Mouse (Mus musculus) intestine, postnatal 0 days (tissue): ENCODE measurements around the gene Tmem115. TPM values are rescaled to one million over a fixed set of nuclear protein-coding genes. Genes with fewer than 3 reads are reported as not detected.

Experiments
- ATAC-seq: fragments of 200-750 bp; cut with Nextera tagmentation; 2 replicates; pipeline ENCODE4 v1.8.0; 2017; ENCODE audit warnings: mild to moderate bottlenecking, moderate TSS enrichment, moderate library complexity
- H3K27ac ChIP-seq: fragments of 300-500 bp; sonication (generic); 2 replicates; pipeline ENCODE4 v1.5.1; 2014; ENCODE audit warnings: mild to moderate bottlenecking, low read depth, low read length, moderate library complexity
- H3K27me3 ChIP-seq: fragments of 300-500 bp; sonication (generic); replicated peaks from 2 replicates; pipeline ENCODE4 v1.6.1; 2014; ENCODE audit warnings: low read length, mixed read lengths; ENCODE audit not compliant: control insufficient read depth, insufficient read depth
- H3K36me3 ChIP-seq: fragments of 300-500 bp; sonication (generic); 2 replicates; pipeline ENCODE4 v1.6.1; 2014; ENCODE audit warnings: mild to moderate bottlenecking, moderate library complexity; ENCODE audit not compliant: control insufficient read depth, insufficient read depth
- H3K4me1 ChIP-seq: fragments of 300-500 bp; sonication (generic); replicated peaks from 2 replicates; pipeline ENCODE4 v1.6.1; 2014; ENCODE audit warnings: antibody characterized with exemption, low read length, mixed read lengths; ENCODE audit not compliant: control insufficient read depth, insufficient read depth
- H3K4me2 ChIP-seq: fragments of 300-500 bp; sonication (generic); replicated peaks from 2 replicates; pipeline ENCODE4 v1.6.1; 2014; ENCODE audit warnings: low read depth, mild to moderate bottlenecking, moderate library complexity
- H3K4me3 ChIP-seq: fragments of 300-500 bp; sonication (generic); 2 replicates; pipeline ENCODE4 v1.5.1; 2014; ENCODE audit warnings: low read depth, low read length
- H3K9ac ChIP-seq: fragments of 300-500 bp; sonication (generic); 2 replicates; pipeline ENCODE4 v1.6.1; 2014; ENCODE audit warnings: mild to moderate bottlenecking, low read depth, low read length
- H3K9me3 ChIP-seq: fragments of 300-500 bp; sonication (generic); 2 replicates; pipeline ENCODE4 v1.6.1; 2016; ENCODE audit warnings: mixed run types; ENCODE audit not compliant: control insufficient read depth
- CTCF ChIP-seq: sonication (generic); IDR thresholded peaks from 2 replicates; pipeline ENCODE4 v1.5.1; 2016; ENCODE audit warnings: low read depth, mild to moderate bottlenecking, control low read depth, antibody characterized with exemption, moderate library complexity
- WGBS: fragments of 180-500 bp; shearing (Covaris S2); extraction: QIAGEN DNeasy Blood & Tissue Kit; methylation state at CpG from one replicate; pipeline ENCODE4 v1.1.7; 2014; 5-methylcytosine and 5-hydroxymethylcytosine counted together
- polyA plus RNA-seq: library from polyadenylated mRNA; unstranded; fragments of >200 nt; fragmentation: Nextera tagmentation; extraction: Ambion mirVana; gene quantifications from 2 replicates; pipeline ENCODE4 v1.2.1, GENCODE M21; 2015

Gene Tmem115
- 36.3 and 38.0 TPM in 2 replicates for polyA plus RNA-seq

GRCm38 (mm10) chr9:107533791-107534407 lies at the start of gene Tmem115:
Tmem115 (plus strand) TSS chr9:107533945.
- Histone ChIP-seq H3K36me3 (peaks cover 14% of the 10 kb centered on the region), H3K27me3 (no peaks in the 10 kb centered on the region), H3K9ac (peak within 1 kb of the TSS; percentile 93), H3K27ac (peak within 1 kb of the TSS; percentile 77), H3K4me2 (peak within 1 kb of the TSS; percentile 93), H3K4me3 (peak within 1 kb of the TSS; percentile 86), H3K4me1 (peaks cover 13% of the 10 kb centered on the region), H3K9me3 (no peaks in the 10 kb centered on the region)
- ATAC-seq, result peak; percentile 97
- under 1% methylated on average over 48 of the region's 48 CpGs for WGBS
- peak; percentile 51 for TF ChIP-seq CTCF

GRCm38 (mm10) chr9:107484302-107484701 lies 49.4 kb upstream of the Tmem115 start:
- no peak for TF ChIP-seq CTCF
- no peaks in the 10 kb centered on the region for H3K9me3 ChIP-seq
- no peaks in the 10 kb centered on the region for H3K4me1 ChIP-seq
- no peaks in the 10 kb centered on the region for H3K27me3 ChIP-seq
- WGBS, result 77% methylated on average over 17 of the region's 17 CpGs
- no peaks in the 10 kb centered on the region for H3K36me3 ChIP-seq
- no peak overlapping the region for H3K9ac ChIP-seq
- ATAC-seq, result no peak
- no peak overlapping the region for H3K27ac ChIP-seq
- no peak overlapping the region for H3K4me2 ChIP-seq
- no peak overlapping the region for H3K4me3 ChIP-seq

- no peak overlapping the region for H3K4me2 ChIP-seq
- H3K36me3 ChIP-seq, result no peaks in the 10 kb centered on the region
Observed at GRCm38 (mm10) chr9:107484766-107485165, 49.0 kb upstream of the Tmem115 start.

GRCm38 (mm10) chr9:107486086-107486485 lies 47.7 kb upstream of the Tmem115 start:
- H3K9ac ChIP-seq, result no peak overlapping the region
- H3K27me3 ChIP-seq, result no peaks in the 10 kb centered on the region
- H3K4me2 ChIP-seq, result no peak overlapping the region
- no peak overlapping the region for H3K4me3 ChIP-seq
- H3K9me3 ChIP-seq, result no peaks in the 10 kb centered on the region
- ATAC-seq, result no peak
- H3K4me1 ChIP-seq, result no peaks in the 10 kb centered on the region
- no peaks in the 10 kb centered on the region for H3K36me3 ChIP-seq
- no peak for TF ChIP-seq CTCF
- 74% methylated on average over 10 of the region's 10 CpGs for WGBS
- no peak overlapping the region for H3K27ac ChIP-seq

More at GRCm38 (mm10) chr9:107484766-107485165, 49.0 kb upstream of the Tmem115 start:
- Histone ChIP-seq H3K27ac (no peak overlapping the region), H3K9ac (no peak overlapping the region), H3K4me3 (no peak overlapping the region), H3K27me3 (no peaks in the 10 kb centered on the region), H3K4me1 (no peaks in the 10 kb centered on the region), H3K9me3 (no peaks in the 10 kb centered on the region)
- TF ChIP-seq CTCF, result no peak
- no peak for ATAC-seq
- whole genome bisulfite sequencing, result 81% methylated on average over 6 of the region's 6 CpGs

GRCm38 (mm10) chr9:107486507-107487225 lies 47.1 kb upstream of the Tmem115 start:
- H3K27me3 ChIP-seq, result no peaks in the 10 kb centered on the region
- no peak for TF ChIP-seq CTCF
- no peak overlapping the region for H3K27ac ChIP-seq
- no peaks in the 10 kb centered on the region for H3K4me1 ChIP-seq
- no peaks in the 10 kb centered on the region for H3K9me3 ChIP-seq
- no peaks in the 10 kb centered on the region for H3K36me3 ChIP-seq
- no peak for ATAC-seq
- no peak overlapping the region for H3K9ac ChIP-seq
- WGBS, result 61% methylated on average over 6 of the region's 6 CpGs
- H3K4me3 ChIP-seq, result no peak overlapping the region
- H3K4me2 ChIP-seq, result no peak overlapping the region

- no peak for TF ChIP-seq CTCF
- Histone ChIP-seq H3K4me1 (no peaks in the 10 kb centered on the region), H3K27ac (no peak overlapping the region), H3K9ac (no peak overlapping the region), H3K9me3 (no peaks in the 10 kb centered on the region), H3K27me3 (no peaks in the 10 kb centered on the region), H3K4me3 (no peak overlapping the region), H3K36me3 (no peaks in the 10 kb centered on the region), H3K4me2 (no peak overlapping the region)
- WGBS, result 47% methylated on average over 8 of the region's 8 CpGs
- ATAC-seq, result peak; percentile 22; the same call in 1 of the 2 replicates
Observed at GRCm38 (mm10) chr9:107490146-107490545, 43.6 kb upstream of the Tmem115 start.
